Mouse (Mus musculus): Measurements from ENCODE around the gene Dnajc4.

DNA sequence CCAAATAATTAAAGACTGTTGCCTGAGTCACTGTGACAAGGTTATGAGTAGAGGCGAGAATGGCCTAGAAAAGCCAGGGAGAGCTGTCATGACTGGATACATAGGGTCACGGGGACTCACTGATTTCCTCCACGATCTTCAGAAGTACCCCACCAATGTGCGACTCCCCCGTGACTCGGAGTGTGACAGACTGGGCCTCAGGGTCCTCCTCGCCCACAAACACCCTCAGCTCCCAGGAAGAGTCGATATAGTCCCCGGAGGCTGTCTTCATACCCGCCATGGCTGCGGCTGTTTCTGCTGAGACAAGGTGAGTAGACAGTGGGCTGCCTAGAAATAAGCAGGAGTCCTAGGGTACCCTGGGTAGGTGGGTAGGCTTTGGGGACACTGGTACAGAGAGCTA, 26.2 kb upstream of the Dnajc4 start:
- TF ChIP-seq CTCF (IDR thresholded peaks at IDR 0.05; ENCODE audit: low read depth, low read length) (no peak), TAL1 (conservative IDR thresholded peaks at IDR 0.05; ENCODE audit: low read depth, low read length) (no peak), GATA1 (IDR thresholded peaks at IDR 0.05; ENCODE audit: borderline replicate concordance, low read length) (no peak), POLR2AphosphoS5 (IDR thresholded peaks at IDR 0.05; ENCODE audit: insufficient replicate concordance, low read depth, low read length) (no peak)
